Mouse (Mus musculus): Measurements from ENCODE around the gene Golga1.

The Golga1 gene

GRCm38 (mm10) chr2:39005574-39006079 lies 59.7 kb downstream of the Golga1 start, which contains the start of gene Rpl35:
Rpl35 (minus strand) TSS chr2:39005624.
- peak; percentile 76 for DNase-seq

- DNase-seq, result peak; percentile 96
Observed at GRCm38 (mm10) chr2:39004880-39005435, 60.4 kb downstream of the Golga1 start, which contains the start of gene Arpc5l. Arpc5l (plus strand) TSS chr2:39005348.

- DNase-seq, result no peak
Observed at GRCm38 (mm10) chr2:39004372-39004771, 61.0 kb downstream of the Golga1 start.

- DNase-seq, result no peak
Observed at GRCm38 (mm10) chr2:39003512-39003911, 61.8 kb downstream of the Golga1 start.

GRCm38 (mm10) chr2:39003106-39003505 lies 62.2 kb downstream of the Golga1 start:
- no peak for DNase-seq

- no peak for DNase-seq
Observed at GRCm38 (mm10) chr2:39001866-39002265, 63.5 kb downstream of the Golga1 start.

GRCm38 (mm10) chr2:39000587-39000919 lies 64.8 kb downstream of the Golga1 start:
- DNase-seq, result no peak

GRCm38 (mm10) chr2:38999910-39000586 lies 65.3 kb downstream of the Golga1 start:
- DNase-seq, result no peak

- no peak for DNase-seq
Observed at GRCm38 (mm10) chr2:38999381-38999780, 66.0 kb downstream of the Golga1 start.

GRCm38 (mm10) chr2:38997386-38998374 lies 67.7 kb downstream of the Golga1 start, which contains the start of gene Wdr38:
Wdr38 (plus strand) TSS chr2:38997476.
- DNase-seq, result peak; percentile 94

- DNase-seq, result no peak
Observed at GRCm38 (mm10) chr2:38992452-38992851, 72.9 kb downstream of the Golga1 start.

GRCm38 (mm10) chr2:38992004-38992403 lies 73.3 kb downstream of the Golga1 start:
- DNase-seq, result no peak

- DNase-seq, result no peak
Observed at GRCm38 (mm10) chr2:38988929-38989328, 76.4 kb downstream of the Golga1 start.

GRCm38 (mm10) chr2:38987803-38988510 lies 77.4 kb downstream of the Golga1 start:
- no peak for DNase-seq

GRCm38 (mm10) chr2:38987371-38987770 lies 78.0 kb downstream of the Golga1 start:
- DNase-seq, result no peak

GRCm38 (mm10) chr2:38986580-38986979 lies 78.8 kb downstream of the Golga1 start:
- DNase-seq, result peak; percentile 83

GRCm38 (mm10) chr2:38983456-38983855 lies 81.9 kb downstream of the Golga1 start:
- no peak for DNase-seq

GRCm38 (mm10) chr2:38977837-38978236 lies 87.5 kb downstream of the Golga1 start:
- DNase-seq, result no peak

GRCm38 (mm10) chr2:38975941-38976805 lies 89.2 kb downstream of the Golga1 start:
- no peak for DNase-seq

- DNase-seq, result no peak
Observed at GRCm38 (mm10) chr2:38975181-38975580, 90.2 kb downstream of the Golga1 start.

GRCm38 (mm10) chr2:38974171-38974570 lies 91.2 kb downstream of the Golga1 start:
- no peak for DNase-seq

Measured in lung, postnatal 36 days (tissue).